28 mouse cellular contexts compared by ENCODE assay signal in the genomic region with DNA sequence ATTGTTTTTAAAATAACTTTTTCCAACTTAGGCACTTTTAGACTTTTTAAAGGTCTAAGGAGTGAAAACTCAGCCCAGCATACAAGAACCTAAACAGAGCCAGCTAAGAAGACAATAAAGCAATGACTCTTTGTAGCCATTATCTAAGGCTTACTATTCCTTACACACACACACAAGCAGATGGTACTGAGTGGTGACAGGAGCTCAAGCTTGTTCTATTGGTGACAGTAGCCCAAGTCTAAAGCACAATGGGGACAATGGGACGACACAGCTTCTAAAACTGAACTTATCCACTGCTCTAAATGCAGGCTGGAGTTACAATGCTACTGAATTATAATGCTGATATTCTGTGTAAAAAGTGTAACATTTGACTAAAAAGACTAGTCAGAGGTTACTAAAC. TPM values are rescaled to one million over a fixed set of nuclear protein-coding genes. Genes with fewer than 3 reads are reported as not detected.
DNase-seq lines count a peak whose midpoint lies in the region; ATAC-seq and TF ChIP-seq lines count a peak whose summit lies in the region.
"Had no signal": no experiment of that assay in that cellular context is flagged by ENCODE, and none has a peak within 500 bp of the region (broad histone marks: within the 10 kb centered on the region; RNA-seq: fewer than 3 reads in every experiment).

No protein-coding gene starts in this region.

- WGBS in midbrain, embryonic 12.5 days, result 29% methylated on average over 1 of the region's 1 CpGs
- WGBS in midbrain, postnatal 0 days, result 14% methylated on average over 1 of the region's 1 CpGs

- H3K36me3 ChIP-seq in midbrain, embryonic 12.5 days, result peaks cover 9% of the 10 kb centered on the region
- no peaks in the 10 kb centered on the region for H3K36me3 ChIP-seq in midbrain, postnatal 0 days (ENCODE audit: insufficient read depth, low read length)
- H3K36me3 ChIP-seq: embryonic facial prominence, embryonic 12.5 days; hindbrain, embryonic 12.5 days had no signal

- no peak for ATAC-seq in midbrain, embryonic 12.5 days (ENCODE audit: low FRiP score, low read depth)
- no peak for ATAC-seq in midbrain, postnatal 0 days (ENCODE audit: low FRiP score)
- ATAC-seq: activated CD4-positive, CD25-positive, alpha-beta regulatory T cell, adult 4 months; forebrain, embryonic 14.5 days; forebrain, postnatal 0 days; hindbrain, embryonic 16.5 days had no signal

- no peaks in the 10 kb centered on the region for H3K27me3 ChIP-seq in midbrain, embryonic 12.5 days
- H3K27me3 ChIP-seq in midbrain, postnatal 0 days (ENCODE audit: insufficient read depth, low read length), result no peaks in the 10 kb centered on the region
- H3K27me3 ChIP-seq: embryonic facial prominence, embryonic 12.5 days; embryonic facial prominence, embryonic 15.5 days; heart, embryonic 13.5 days; hindbrain, embryonic 12.5 days had no signal

- H3K9ac ChIP-seq in midbrain, embryonic 12.5 days (replicated peaks), result no peak overlapping the region
- no peak overlapping the region for H3K9ac ChIP-seq in midbrain, postnatal 0 days (replicated peaks; ENCODE audit: low read length, poor library complexity, severe bottlenecking)
- H3K9ac ChIP-seq: embryonic facial prominence, embryonic 12.5 days; embryonic facial prominence, embryonic 15.5 days; forebrain, postnatal 0 days; heart, embryonic 13.5 days; hindbrain, embryonic 12.5 days had no signal

- no peaks in the 10 kb centered on the region for H3K9me3 ChIP-seq in midbrain, embryonic 12.5 days
- H3K9me3 ChIP-seq in midbrain, postnatal 0 days (ENCODE audit: low read length), result no peaks in the 10 kb centered on the region
- H3K9me3 ChIP-seq: embryonic facial prominence, embryonic 12.5 days; embryonic facial prominence, embryonic 15.5 days; heart, embryonic 10.5 days; heart, embryonic 13.5 days had no signal

- TF ChIP-seq CTCF in layer of hippocampus, adult 2 months (conservative IDR thresholded peaks at IDR 0.05), result no peak
- TF ChIP-seq CTCF in midbrain, postnatal 0 days (IDR thresholded peaks at IDR 0.05), result no peak

- H3K4me1 ChIP-seq in midbrain, embryonic 12.5 days, result 0 out of 2 replicates have a peak, but pooled peaks cover 3% of the 10 kb centered on the region
- no peaks in the 10 kb centered on the region for H3K4me1 ChIP-seq in midbrain, postnatal 0 days (ENCODE audit: insufficient read depth, low read length)
- H3K4me1 ChIP-seq: embryonic facial prominence, embryonic 15.5 days had no signal

- H3K4me2 ChIP-seq in midbrain, embryonic 12.5 days (replicated peaks), result no peak overlapping the region
- no peak overlapping the region for H3K4me2 ChIP-seq in midbrain, postnatal 0 days (ENCODE audit: low read depth, low read length, poor library complexity, severe bottlenecking)
- H3K4me2 ChIP-seq: embryonic facial prominence, embryonic 12.5 days; embryonic facial prominence, embryonic 15.5 days; heart, embryonic 13.5 days; hindbrain, embryonic 12.5 days had no signal

- H3K27ac ChIP-seq in layer of hippocampus, adult 2 months, result peak overlapping the region; percentile 62
- peak overlapping the region; percentile 25; the same call in 1 of the 2 replicates for H3K27ac ChIP-seq in midbrain, embryonic 12.5 days (replicated peaks)
- H3K27ac ChIP-seq in midbrain, postnatal 0 days (ENCODE audit: low read depth, low read length), result no peak overlapping the region
- H3K27ac ChIP-seq: embryonic facial prominence, embryonic 12.5 days; embryonic facial prominence, embryonic 15.5 days; gastrocnemius, adult 2 months; heart, embryonic 10.5 days; heart, embryonic 13.5 days; hindbrain, embryonic 12.5 days had no signal

- DNase-seq in embryo, embryonic 10.5 days (ENCODE audit: low spot score), result peak; percentile 31
- DNase-seq in embryo, embryonic 11 days, result no peak
- DNase-seq in layer of hippocampus, adult 2 months (ENCODE audit: low spot score in 2 of 2), result no peak
- DNase-seq in layer of hippocampus, postnatal 36 days, result no peak
- no peak for DNase-seq in midbrain, postnatal 0 days (ENCODE audit: low spot score)
- DNase-seq in urinary bladder, postnatal 4 days (ENCODE audit: low spot score in 2 of 2), result no peak
- no peak for DNase-seq in kidney, adult 11 months
- DNase-seq: adrenal gland, postnatal 10 days; adrenal gland, postnatal 36 days; cerebellum, adult 11-12 months; cerebellum, adult 8-10 months; cerebellum, postnatal 10 days; cerebellum, postnatal 36 days; forebrain, postnatal 0 days; gastrocnemius, adult 2 months; gastrocnemius, postnatal 14 days; heart, adult 18-20 months; heart, postnatal 14 days; heart, postnatal 4 days had no signal

- H3K4me3 ChIP-seq in layer of hippocampus, adult 2 months, result no peak overlapping the region
- no peak overlapping the region for H3K4me3 ChIP-seq in midbrain, embryonic 12.5 days
- H3K4me3 ChIP-seq in midbrain, postnatal 0 days (ENCODE audit: low read depth, low read length), result no peak overlapping the region
- H3K4me3 ChIP-seq: embryonic facial prominence, embryonic 12.5 days; embryonic facial prominence, embryonic 15.5 days; gastrocnemius, adult 2 months; heart, embryonic 10.5 days; heart, embryonic 13.5 days; hindbrain, embryonic 12.5 days had no signal

RNA-seq across cellular contexts. Expression of gene Rap1a, which starts 17.3 kb away (rescaled TPM):
- total RNA-seq in layer of hippocampus, adult 2 months (2021), result 100 to 1,000 TPM in 1 of 2 experiments, 10 to 100 TPM in 1; 94.6 to 101 TPM
- 100 to 1,000 TPM; 101 to 103 TPM for total RNA-seq in layer of hippocampus, postnatal 36 days (2021)
- polyA plus RNA-seq in midbrain, embryonic 12.5 days (2016; fragmentation: Nextera tagmentation; extraction: Ambion mirVana), result 73.1 and 76.4 TPM in 2 replicates
- 27.1 and 32.2 TPM in 2 replicates for total RNA-seq in midbrain, postnatal 0 days (2014; rRNA removed)
- 59.9 and 66.0 TPM in 2 replicates for polyA plus RNA-seq in midbrain, postnatal 0 days (2015; fragmentation: Nextera tagmentation; extraction: Ambion mirVana)
